Mouse (Mus musculus) cerebellum, adult 11-12 months (tissue): ENCODE results near the gene Shb.
A peak's percentile ranks its signal among the peaks of the same experiment; 100 is the strongest.
"Not testable (repeated sequence)": the region's sequence is repeated elsewhere in the genome, so short reads cannot be mapped to it uniquely, and the experiment has no call there.

Experiments
- DNase-seq: peaks from one replicate; pipeline ENCODE4 v3.0.0; 2022

Gene Shb

GRCm38 (mm10) chr4:45416314-45416713 lies 116.0 kb downstream of the Shb start:
- no peak for DNase-seq

- no peak for DNase-seq
Observed at GRCm38 (mm10) chr4:45413674-45414338, 118.5 kb downstream of the Shb start.

- DNase-seq = no peak
Observed at GRCm38 (mm10) chr4:45412433-45413192, 119.7 kb downstream of the Shb start.

GRCm38 (mm10) chr4:45411181-45411790 lies 121.0 kb downstream of the Shb start:
- DNase-seq = no peak

GRCm38 (mm10) chr4:45409270-45409669 lies 123.0 kb downstream of the Shb start:
- DNase-seq = peak; percentile 64

GRCm38 (mm10) chr4:45408427-45409132 lies 123.7 kb downstream of the Shb start, which contains the start of gene Slc25a51:
TSS of gene Slc25a51 (minus strand) at chr4:45408766.
- peak; percentile 89 for DNase-seq

GRCm38 (mm10) chr4:45407703-45408334 lies 124.5 kb downstream of the Shb start:
- DNase-seq = peak; percentile 43

- no peak for DNase-seq
Observed at GRCm38 (mm10) chr4:45407001-45407702, 125.1 kb downstream of the Shb start.

- no peak for DNase-seq
Observed at GRCm38 (mm10) chr4:45406397-45406796, 125.9 kb downstream of the Shb start.

- no peak for DNase-seq
Observed at GRCm38 (mm10) chr4:45405315-45405714, 127.0 kb downstream of the Shb start.

GRCm38 (mm10) chr4:45404086-45404485 lies 128.2 kb downstream of the Shb start:
- DNase-seq = no peak

GRCm38 (mm10) chr4:45403499-45403878 lies 128.8 kb downstream of the Shb start:
- no peak for DNase-seq

GRCm38 (mm10) chr4:45402878-45403498 lies 129.3 kb downstream of the Shb start:
- no peak for DNase-seq

GRCm38 (mm10) chr4:45402281-45402680 lies 130.0 kb downstream of the Shb start:
- DNase-seq = no peak

GRCm38 (mm10) chr4:45399421-45400210 lies 132.7 kb downstream of the Shb start:
- DNase-seq = no peak

GRCm38 (mm10) chr4:45398315-45398714 lies 134.0 kb downstream of the Shb start:
- DNase-seq = not testable (repeated sequence)

- DNase-seq = not testable (repeated sequence)
Observed at GRCm38 (mm10) chr4:45396211-45396610, 136.1 kb downstream of the Shb start.

GRCm38 (mm10) chr4:45393658-45394057 lies 138.6 kb downstream of the Shb start:
- no peak for DNase-seq

GRCm38 (mm10) chr4:45392994-45393393 lies 139.3 kb downstream of the Shb start:
- DNase-seq = no peak

- no peak for DNase-seq
Observed at GRCm38 (mm10) chr4:45392572-45392971, 139.7 kb downstream of the Shb start.

GRCm38 (mm10) chr4:45392099-45392498 lies 140.2 kb downstream of the Shb start:
- no peak for DNase-seq
